Mouse (Mus musculus): ENCODE measurements around the gene Pyroxd2. TPM values are rescaled to one million over a fixed set of nuclear protein-coding genes. Genes with fewer than 3 reads are reported as not detected.
"Not testable (repeated sequence)": the region's sequence is repeated elsewhere in the genome, so short reads cannot be mapped to it uniquely, and the experiment has no call there.

The Pyroxd2 gene
- total RNA-seq, 2 experiments from 2014 or later: 0.48 to 1.4 TPM

DNA sequence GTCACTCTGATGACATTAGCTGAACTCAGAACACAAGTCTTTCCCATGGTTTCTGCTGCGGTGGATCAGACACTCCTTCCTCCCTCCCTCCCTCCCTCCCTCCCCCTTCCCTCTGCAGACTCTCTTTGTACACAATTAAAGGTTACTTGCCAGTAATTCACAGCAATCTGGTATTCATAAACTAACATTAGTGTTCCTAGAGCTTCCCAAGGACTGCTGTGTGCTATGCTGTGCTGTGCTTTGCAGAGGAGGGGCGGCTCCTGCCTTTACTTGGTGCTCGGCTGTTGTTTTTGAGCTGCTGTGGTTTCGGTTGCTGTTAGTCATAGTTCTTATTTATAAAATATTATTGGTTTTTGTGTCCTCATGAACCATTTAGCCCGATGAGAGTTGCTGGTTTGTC lies 34.9 kb downstream of the Pyroxd2 start:
- no peak for DNase-seq
- no peak overlapping the region for H3K4me3 ChIP-seq
- no peak for TF ChIP-seq CTCF (IDR thresholded peaks at IDR 0.05)
- intact Hi-C loops (cut with DNase I): no loop called here
- H3K27ac ChIP-seq: no peak overlapping the region

DNA sequence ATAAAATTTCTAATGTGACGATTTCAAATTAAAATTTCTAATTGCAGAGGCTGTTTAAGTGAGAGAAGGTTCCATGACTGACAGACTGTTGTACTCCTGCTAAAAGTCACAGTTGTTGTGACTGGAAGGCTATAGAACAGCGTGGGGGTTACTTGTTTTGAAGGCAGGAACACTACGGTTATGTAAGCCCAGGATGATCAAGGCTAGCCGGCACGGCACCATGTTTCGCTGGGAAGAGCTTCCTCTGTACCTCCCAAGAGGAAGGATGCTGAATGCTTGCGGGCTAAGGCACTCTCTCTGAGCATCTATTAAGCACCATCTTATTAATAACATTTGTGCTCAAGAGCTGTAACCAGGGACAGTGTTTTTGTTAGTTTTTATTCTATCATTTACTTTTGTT lies 36.1 kb downstream of the Pyroxd2 start:
- intact Hi-C loops (cut with DNase I): no loop called here
- no peak for DNase-seq
- no peak for TF ChIP-seq CTCF (IDR thresholded peaks at IDR 0.05)
- Histone ChIP-seq H3K4me3 (no peak overlapping the region), H3K27ac (no peak overlapping the region)

DNA sequence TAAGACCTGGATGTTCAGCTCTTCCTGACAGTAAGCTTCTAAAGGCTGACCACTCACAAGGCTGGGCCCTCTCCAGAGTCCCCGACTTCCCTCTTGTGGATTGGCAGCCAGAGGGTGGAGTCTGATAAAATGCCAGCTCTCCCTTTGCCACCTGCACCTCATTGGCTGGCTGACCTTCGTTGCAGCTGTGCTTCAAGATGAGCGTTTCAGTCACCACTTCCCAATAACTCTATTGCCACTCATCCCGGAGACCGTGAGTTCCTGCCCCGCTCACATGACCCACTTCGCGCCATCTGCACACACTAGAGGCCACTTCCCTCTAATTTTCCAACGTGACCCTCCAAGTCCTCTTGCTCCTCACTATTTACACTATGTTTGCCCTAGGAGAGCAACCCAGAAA lies 38.8 kb downstream of the Pyroxd2 start:
- intact Hi-C loops (cut with DNase I): no loop called here
- TF ChIP-seq CTCF (IDR thresholded peaks at IDR 0.05): no peak
- Histone ChIP-seq H3K4me3 (no peak overlapping the region), H3K27ac (no peak overlapping the region)
- no peak for DNase-seq

DNA sequence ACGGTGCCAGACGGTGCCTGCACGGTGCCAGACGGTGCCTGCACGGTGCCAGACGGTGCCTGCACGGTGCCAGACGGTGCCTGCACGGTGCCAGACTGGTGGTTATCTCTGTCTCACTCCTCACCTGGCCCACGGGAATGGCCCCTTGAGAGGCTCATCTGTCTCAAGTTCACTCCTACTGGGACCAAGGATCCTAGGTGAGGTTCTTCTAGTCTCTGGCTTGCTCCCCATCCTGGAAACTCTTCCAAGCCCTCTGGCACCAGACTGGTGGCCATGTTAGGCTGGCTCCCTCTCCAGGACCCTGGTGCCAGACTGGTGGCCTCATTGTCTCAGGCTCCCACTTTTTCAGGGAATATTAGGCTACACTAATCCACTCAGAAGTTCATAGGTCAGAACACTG lies 53.1 kb downstream of the Pyroxd2 start:
- no peak for TF ChIP-seq CTCF (IDR thresholded peaks at IDR 0.05)
- H3K4me3 ChIP-seq: no peak overlapping the region
- no peak for DNase-seq
- no peak overlapping the region for H3K27ac ChIP-seq
- intact Hi-C loops (cut with DNase I): no loop called here

DNA sequence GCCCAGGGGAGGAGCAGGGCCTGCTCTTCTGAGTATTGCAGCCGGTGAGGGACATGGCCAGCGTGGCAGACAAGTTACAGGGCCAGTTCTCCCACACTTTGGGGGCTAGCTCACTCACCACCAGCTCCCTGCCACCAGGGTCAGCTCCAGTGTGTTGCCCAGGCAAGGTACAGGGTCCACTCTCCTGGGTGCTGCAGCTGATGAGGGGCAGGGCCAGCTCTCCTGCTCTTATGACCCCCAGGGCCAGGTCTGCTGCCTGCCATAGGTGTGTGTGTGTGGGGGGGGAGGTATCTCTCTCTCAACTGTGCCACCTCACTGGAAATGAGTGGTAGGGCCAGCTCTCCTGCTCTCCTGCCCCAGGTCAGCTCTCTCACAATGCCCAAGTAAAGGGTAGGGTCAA lies 54.0 kb downstream of the Pyroxd2 start:
- no peak for DNase-seq
- no peak for TF ChIP-seq CTCF (IDR thresholded peaks at IDR 0.05)
- no peak overlapping the region for H3K4me3 ChIP-seq
- intact Hi-C loops (cut with DNase I): no loop called here
- no peak overlapping the region for H3K27ac ChIP-seq

DNA sequence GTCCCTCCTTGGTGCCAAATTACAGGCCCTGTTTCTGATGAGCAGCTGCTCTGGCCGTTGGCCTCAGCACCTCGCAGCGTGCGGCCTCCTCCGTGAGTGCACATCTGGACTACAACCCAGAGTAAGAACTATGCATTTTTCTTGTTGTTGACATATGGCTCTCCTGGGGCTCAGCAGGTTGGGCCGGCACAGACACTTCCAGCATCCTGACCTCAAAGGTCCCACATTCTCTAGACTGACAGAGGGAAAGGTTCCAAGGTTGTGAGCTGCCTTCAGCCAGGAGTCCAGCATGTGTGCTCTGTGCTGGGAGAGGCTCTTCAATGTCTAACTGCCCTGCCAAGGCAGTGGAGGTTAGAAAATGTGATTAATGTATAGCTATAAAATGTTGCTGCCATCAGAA lies 55.2 kb downstream of the Pyroxd2 start:
- Histone ChIP-seq H3K4me3 (no peak overlapping the region), H3K27ac (no peak overlapping the region)
- TF ChIP-seq CTCF (IDR thresholded peaks at IDR 0.05): no peak
- intact Hi-C loops (cut with DNase I): no loop called here
- no peak for DNase-seq

DNA sequence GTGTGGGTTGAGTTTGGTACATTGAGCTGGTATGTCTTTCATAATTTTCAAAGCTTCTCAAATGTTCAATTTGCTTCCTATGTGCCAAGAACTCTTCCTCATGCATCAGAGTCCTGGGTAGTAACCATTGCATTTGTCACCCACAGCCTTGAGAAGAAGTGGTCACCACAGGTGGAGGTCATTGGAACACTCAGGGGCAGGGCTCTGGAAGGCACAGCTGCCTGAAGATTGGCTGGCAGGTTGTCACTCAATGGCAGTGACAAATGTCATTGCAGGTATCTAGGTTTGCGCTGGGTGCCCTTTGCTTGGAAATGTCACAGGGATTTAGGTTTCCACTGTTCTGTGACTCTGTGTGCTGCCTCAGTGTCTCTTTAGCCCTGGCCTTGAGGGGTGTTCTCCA lies 62.3 kb downstream of the Pyroxd2 start:
- no peak overlapping the region for H3K27ac ChIP-seq
- H3K4me3 ChIP-seq: no peak overlapping the region
- intact Hi-C loops (cut with DNase I): no loop called here
- DNase-seq: no peak
- TF ChIP-seq CTCF (IDR thresholded peaks at IDR 0.05): no peak

DNA sequence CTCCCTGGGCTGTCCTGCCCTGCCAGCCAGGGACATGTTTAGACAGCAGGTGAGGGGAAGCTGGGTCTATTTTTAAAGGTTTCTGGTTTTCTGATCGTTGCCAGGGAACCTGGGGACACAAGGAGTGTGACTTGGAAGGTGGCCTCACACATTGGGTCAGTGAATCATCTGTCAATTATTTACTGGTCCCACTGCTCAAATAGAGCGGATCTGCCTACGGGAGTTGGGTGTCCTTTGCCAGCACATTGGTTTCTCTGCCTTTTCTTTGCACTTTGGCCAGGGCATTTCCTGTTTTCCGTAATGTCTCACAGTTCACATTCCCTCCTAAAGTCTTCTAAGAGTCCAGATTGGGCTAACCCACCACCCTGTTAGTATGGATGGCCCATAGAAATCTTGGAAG lies 62.8 kb downstream of the Pyroxd2 start:
- intact Hi-C loops (cut with DNase I): no loop called here
- no peak for TF ChIP-seq CTCF (IDR thresholded peaks at IDR 0.05)
- no peak for DNase-seq
- H3K4me3 ChIP-seq: no peak overlapping the region
- H3K27ac ChIP-seq: no peak overlapping the region

DNA sequence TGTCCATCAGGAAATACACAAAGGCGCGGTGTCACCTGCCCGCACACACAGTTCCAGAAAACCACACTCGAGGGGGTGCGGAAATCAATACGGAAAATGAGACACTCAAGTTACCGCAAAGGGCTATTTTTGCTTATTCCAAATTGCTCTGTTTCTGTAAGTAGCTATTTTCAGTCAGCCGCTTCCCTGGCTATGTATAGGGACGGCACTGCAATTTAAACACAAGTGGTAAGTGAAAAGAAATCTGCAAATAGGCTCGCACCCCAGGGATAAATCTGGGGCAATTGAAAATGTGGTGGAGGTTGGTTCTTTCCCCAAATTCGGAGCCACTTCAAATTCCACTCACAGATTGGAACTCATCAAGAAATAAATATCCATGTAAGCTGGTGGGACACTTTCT lies 63.3 kb downstream of the Pyroxd2 start:
- H3K4me3 ChIP-seq: no peak overlapping the region
- H3K27ac ChIP-seq: no peak overlapping the region
- no peak for TF ChIP-seq CTCF (IDR thresholded peaks at IDR 0.05)
- no peak for DNase-seq
- intact Hi-C loops (cut with DNase I): no loop called here

DNA sequence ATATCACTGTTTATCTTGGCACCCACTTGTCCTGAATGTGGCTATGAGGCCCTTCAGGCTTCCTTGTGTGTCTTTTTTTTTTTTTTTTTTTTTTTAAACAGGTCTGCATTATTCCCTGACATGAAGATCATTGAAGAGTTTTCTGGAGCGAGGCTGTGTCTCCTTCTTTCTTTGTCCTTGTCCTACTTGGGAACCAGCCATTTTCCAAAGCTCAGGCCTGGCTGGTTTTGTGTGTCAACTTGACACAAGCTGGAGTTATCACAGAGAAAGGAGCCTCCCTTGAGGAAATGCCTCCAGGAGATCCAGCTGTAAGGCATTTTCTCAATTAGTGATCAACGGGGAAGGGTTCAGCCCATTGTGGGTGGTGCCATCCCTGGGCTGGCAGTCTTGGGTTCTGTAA lies 69.8 kb downstream of the Pyroxd2 start:
- H3K4me3 ChIP-seq; H3K27ac ChIP-seq; DNase-seq; intact Hi-C loops (cut with DNase I): not testable (repeated sequence)

DNA sequence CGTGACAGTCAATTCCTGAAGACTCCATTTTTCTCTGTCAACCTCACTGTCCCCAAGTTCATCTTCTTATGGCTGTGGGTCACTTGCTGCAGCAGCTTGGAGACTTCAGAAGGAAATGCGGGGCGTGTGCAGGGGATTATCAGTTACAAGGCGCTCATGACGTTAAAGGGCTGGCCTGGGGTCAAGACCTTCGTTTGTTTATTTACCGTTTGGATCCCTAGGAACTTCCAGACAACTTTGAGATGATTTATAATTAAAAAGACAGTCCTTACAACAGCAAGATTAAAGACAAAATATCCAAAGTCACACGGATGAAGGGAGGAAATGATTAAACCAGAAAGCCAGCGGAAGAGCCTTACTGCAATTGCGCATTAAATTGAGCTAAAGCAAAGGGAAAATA lies 74.4 kb downstream of the Pyroxd2 start:
- no peak for DNase-seq
- no peak overlapping the region for H3K27ac ChIP-seq
- no peak overlapping the region for H3K4me3 ChIP-seq
- no peak for TF ChIP-seq CTCF (IDR thresholded peaks at IDR 0.05)
- intact Hi-C loops (cut with DNase I): no loop called here

DNA sequence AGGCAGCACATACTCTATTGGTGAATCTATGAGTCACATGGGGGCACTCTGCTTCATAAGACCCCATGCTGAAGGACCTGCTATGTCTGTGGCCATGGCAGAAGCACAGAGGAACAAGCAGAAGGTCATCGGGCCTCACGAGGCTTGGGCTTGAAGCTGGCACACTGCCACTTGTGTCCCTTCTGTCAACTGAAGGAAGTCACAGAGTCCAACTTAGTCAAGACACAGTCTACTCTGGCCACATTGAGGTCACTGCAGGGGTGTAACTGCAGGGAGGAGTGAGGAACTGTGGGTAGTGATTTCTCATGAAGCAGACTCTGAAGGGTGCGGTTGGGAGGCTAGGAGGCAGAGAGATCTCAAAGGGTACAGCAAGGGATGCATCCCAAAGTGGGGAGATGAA lies 75.1 kb downstream of the Pyroxd2 start:
- intact Hi-C loops (cut with DNase I): no loop called here
- Histone ChIP-seq H3K4me3 (no peak overlapping the region), H3K27ac (no peak overlapping the region)
- TF ChIP-seq CTCF (IDR thresholded peaks at IDR 0.05): no peak
- DNase-seq: no peak

DNA sequence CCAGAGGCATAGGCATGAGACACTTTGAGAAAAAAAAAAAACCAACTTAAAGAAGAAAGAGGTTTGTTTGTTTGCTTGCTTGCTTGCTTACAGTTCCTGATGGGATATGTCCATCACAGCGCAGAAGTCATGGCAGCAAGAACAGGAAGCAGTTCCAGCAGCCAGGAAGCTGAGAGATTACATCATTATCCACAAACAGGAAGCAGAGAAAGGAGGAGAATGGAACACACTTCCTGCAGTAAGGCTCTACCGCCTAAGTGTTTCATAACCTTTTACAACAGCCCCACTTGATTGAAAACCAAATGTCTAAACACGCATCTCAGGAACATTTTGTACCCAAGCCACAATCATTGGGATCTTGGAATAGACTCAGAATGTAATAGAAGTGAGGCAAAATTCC lies 75.6 kb downstream of the Pyroxd2 start:
- Histone ChIP-seq H3K27ac (no peak overlapping the region), H3K4me3 (no peak overlapping the region)
- no peak for TF ChIP-seq CTCF (IDR thresholded peaks at IDR 0.05)
- DNase-seq: no peak
- intact Hi-C loops (cut with DNase I): no loop called here

Other genes with a start within 250 kb of the Pyroxd2 start
- gene R3hcc1l, start 234.0 kb downstream of the Pyroxd2 start, total RNA-seq (2021): 10 to 100 TPM; 13.4 to 20.7 TPM
- 1 to 10 TPM; 1.5 to 3.9 TPM for gene Loxl4, start 140.0 kb downstream of the Pyroxd2 start, total RNA-seq (2021)
- gene Hps1, start 27.2 kb upstream of the Pyroxd2 start, total RNA-seq (2021): under 1 TPM; 0.50 to 0.59 TPM

All from gastrocnemius, adult 2 months (tissue).